Mouse (Mus musculus) ES-E14 (cell line): Measurements from ENCODE around the gene Snrnp40.

Experiments
- CHD2 ChIP-seq: IDR thresholded peaks from 2 replicates; pipeline ENCODE4 v1.6.1; 2014; ENCODE audit warnings: mild to moderate bottlenecking, low read depth, low read length, inconsistent platforms
- HCFC1 ChIP-seq: IDR thresholded peaks from 2 replicates; pipeline ENCODE4 v1.6.1; 2012; ENCODE audit warnings: low read length, inconsistent platforms, borderline replicate concordance; ENCODE audit not compliant: insufficient read depth
- MAFK ChIP-seq: IDR thresholded peaks from 2 replicates; pipeline ENCODE4 v1.6.1; 2014; ENCODE audit warnings: mild to moderate bottlenecking, low read depth, low read length, inconsistent platforms; ENCODE audit not compliant: insufficient read depth
- ZC3H11A ChIP-seq: IDR thresholded peaks from 2 replicates; pipeline ENCODE4 v1.6.1; 2012; ENCODE audit warnings: low read depth, mild to moderate bottlenecking, inconsistent platforms, low read length, borderline replicate concordance
- ZNF384 ChIP-seq: IDR thresholded peaks from 2 replicates; pipeline ENCODE4 v1.6.1; 2012; ENCODE audit warnings: low read depth, low read length, inconsistent platforms

- TF ChIP-seq MAFK = no peak
- no peak for TF ChIP-seq ZNF384
- no peak for TF ChIP-seq ZC3H11A
- no peak for TF ChIP-seq HCFC1
- no peak for TF ChIP-seq CHD2
Observed at GRCm38 (mm10) chr4:130321640-130322039, 38.3 kb upstream of the Snrnp40 start.
